Mouse (Mus musculus): Measurements from ENCODE around the gene Lrp3. TPM values are rescaled to one million over a fixed set of nuclear protein-coding genes. Genes with fewer than 3 reads are reported as not detected.
A peak's percentile ranks its signal among the peaks of the same experiment; 100 is the strongest.
"Not testable (repeated sequence)": the region's sequence is repeated elsewhere in the genome, so short reads cannot be mapped to it uniquely, and the experiment has no call there.

The Lrp3 gene
- 0.81 and 1.3 TPM in 2 replicates for polyA plus RNA-seq (2016; fragmentation: Nextera tagmentation; extraction: Ambion mirVana)

DNA sequence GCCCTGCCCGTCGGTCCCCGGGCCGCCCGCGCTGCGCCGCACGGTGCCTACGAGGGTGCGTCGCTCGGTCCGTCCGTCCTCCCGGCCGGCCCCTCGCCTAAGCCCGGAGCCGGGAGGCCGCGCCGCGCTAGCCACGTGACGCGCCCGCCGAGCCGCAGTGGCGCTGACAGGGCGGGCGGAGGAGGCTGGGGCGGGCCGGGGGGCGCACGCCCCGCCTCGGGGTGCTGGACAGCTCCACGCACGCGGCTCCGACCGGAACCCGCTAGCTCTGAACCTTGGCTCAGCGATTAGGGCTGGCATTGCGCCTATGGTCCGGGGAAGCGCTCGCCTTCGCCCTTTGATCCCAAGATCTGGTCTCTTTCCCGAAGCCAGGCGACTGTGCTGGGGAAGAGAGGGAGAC lies at the start of gene Lrp3:
TSS of gene Lrp3 (minus strand) at position 274 of the 400 bp plus-strand sequence.
- Histone ChIP-seq H3K9ac (peak within 1 kb of the TSS; percentile 46; the same call in 1 of the 2 replicates), H3K4me3 (peak within 1 kb of the TSS; percentile 54), H3K36me3 (no peaks in the 10 kb centered on the region), H3K4me2 (peak within 1 kb of the TSS; percentile 58), H3K4me1 (0 out of 2 replicates have a peak, but pooled peaks cover 4% of the 10 kb centered on the region), H3K27ac (no peak within 1 kb of the TSS), H3K9me3 (replicated peaks) (no peaks in the 10 kb centered on the region), H3K27me3 (replicated peaks) (peaks cover 75% of the 10 kb centered on the region)
- ATAC-seq, result peak; percentile 74
- 3% methylated on average over 48 of the region's 53 CpGs for WGBS (ENCODE audit: insufficient replicate concordance)

DNA sequence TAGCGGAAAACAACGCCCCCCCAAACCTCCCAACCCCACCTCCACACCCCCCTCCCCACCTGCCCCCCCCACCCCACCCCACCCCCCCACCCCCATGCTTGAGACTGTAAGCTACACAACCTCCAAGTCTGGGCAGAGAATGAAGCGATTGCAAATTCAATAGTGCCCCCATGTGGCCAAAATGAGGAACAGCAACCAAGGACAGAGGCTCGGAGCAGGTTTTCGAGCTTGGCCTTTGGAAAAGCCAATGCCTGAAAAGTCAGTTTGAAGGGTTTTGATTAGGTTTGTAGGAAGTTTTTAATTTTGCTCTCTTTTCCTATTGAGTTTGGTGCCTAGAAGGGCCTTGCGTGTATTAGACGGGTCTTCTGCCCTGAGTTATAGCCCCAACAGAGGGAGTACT lies 49.4 kb upstream of the Lrp3 start:
- Histone ChIP-seq H3K27me3 (replicated peaks) (peaks cover 11% of the 10 kb centered on the region; the same call in 1 of the 2 replicates), H3K36me3 (no peaks in the 10 kb centered on the region), H3K4me2 (no peak overlapping the region), H3K4me1 (peaks cover 5% of the 10 kb centered on the region), H3K4me3 (no peak overlapping the region), H3K9ac (no peak overlapping the region), H3K9me3 (replicated peaks) (no peaks in the 10 kb centered on the region), H3K27ac (no peak overlapping the region)
- no peak for ATAC-seq
- 9% methylated on average over 7 of the region's 7 CpGs for whole genome bisulfite sequencing (ENCODE audit: insufficient replicate concordance)

DNA sequence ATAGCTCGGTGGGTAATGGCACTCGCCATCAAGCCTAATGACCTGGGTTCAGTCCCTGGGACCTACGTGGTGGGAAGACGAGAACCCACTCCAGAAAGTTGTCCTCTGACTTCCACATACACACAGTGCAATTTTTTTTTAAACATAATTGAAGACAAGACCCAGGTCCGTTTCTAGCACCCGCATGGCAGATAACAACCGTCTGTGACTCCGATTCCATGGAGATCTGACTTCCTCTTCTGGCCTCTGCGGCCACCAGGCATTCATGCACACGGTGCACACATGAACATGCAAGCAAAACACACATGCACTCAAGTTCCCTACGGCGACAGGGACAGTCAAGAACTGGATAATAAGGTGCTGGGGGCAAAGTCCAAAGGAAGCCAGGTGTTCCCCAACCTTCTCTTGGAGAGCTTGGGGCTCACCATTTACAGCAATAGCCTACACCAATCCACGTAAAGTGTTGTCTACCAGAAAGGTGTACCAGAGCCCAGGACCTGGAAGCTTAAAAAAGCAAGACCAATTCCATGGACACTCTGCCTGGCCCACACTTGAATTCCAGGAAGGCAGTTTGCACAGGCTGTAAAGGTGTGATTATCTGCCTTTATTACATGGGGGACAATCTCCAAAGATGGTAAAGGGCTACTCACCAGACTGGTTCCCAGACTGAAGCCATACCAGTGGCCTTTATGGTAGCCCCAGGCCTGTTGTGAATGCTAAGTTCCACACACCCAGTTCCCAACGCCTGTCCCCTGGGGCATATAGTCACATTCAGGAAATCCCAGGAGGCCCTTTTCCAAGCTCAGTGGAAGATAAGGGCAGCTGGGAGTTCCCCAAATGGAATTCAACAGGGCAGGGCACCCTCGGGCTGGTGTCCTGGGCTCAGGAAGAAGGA lies 48.5 kb upstream of the Lrp3 start:
- Histone ChIP-seq H3K4me1 (no peaks in the 10 kb centered on the region), H3K9ac (no peak overlapping the region), H3K27me3 (replicated peaks) (peaks cover 11% of the 10 kb centered on the region; the same call in 1 of the 2 replicates), H3K27ac (no peak overlapping the region), H3K4me2 (no peak overlapping the region), H3K9me3 (replicated peaks) (no peaks in the 10 kb centered on the region), H3K36me3 (no peaks in the 10 kb centered on the region), H3K4me3 (no peak overlapping the region)
- 58% methylated on average over 15 of the region's 15 CpGs for WGBS (ENCODE audit: insufficient replicate concordance)
- ATAC-seq, result no peak

DNA sequence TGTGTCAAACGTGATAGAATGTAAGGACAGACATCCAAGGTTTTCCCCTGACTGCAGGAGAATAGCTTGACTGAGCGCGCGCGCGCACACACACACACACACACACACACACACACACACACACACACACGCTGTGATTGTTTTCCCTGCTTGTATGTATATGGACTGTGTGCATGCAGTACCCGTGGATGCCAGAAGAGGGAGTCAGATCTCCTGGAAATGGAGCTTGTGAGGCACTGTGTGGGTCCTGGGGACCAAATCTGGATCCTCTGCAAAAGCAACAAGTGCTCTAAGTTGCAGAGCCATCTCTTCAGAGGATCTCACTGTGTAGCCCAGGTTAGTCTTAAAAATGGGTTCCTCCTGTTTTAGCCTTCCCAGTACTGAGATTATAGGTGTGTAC lies 44.1 kb upstream of the Lrp3 start:
- Histone ChIP-seq H3K27ac (no peak overlapping the region), H3K4me3 (no peak overlapping the region), H3K4me2 (no peak overlapping the region), H3K4me1 (no peaks in the 10 kb centered on the region), H3K9me3 (replicated peaks) (no peaks in the 10 kb centered on the region), H3K36me3 (no peaks in the 10 kb centered on the region), H3K9ac (no peak overlapping the region), H3K27me3 (replicated peaks) (peaks cover 11% of the 10 kb centered on the region; the same call in 1 of the 2 replicates)
- no peak for ATAC-seq
- WGBS (ENCODE audit: insufficient replicate concordance), result 70% methylated on average over 8 of the region's 8 CpGs

DNA sequence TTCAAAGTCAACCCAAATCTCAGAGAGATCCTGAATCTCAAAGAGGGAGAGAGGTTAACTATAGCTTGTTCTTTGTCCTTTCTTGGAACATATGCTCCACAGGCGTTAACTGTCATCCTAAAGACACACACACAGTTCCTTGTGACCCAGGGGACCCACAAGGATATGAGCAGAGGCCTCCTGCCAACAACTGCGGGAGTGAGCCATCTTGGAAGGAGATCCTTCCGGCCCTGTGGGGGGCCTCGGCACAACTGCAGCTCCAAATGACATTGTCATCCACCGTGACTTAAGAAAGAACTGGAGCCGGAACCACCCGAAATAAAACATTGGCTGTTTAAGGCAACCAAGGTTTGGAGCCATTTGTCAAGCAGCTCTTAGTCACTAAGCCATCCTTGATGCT lies 43.0 kb upstream of the Lrp3 start:
- Histone ChIP-seq H3K27me3 (replicated peaks) (peaks cover 10% of the 10 kb centered on the region; the same call in 1 of the 2 replicates), H3K4me2 (no peak overlapping the region), H3K9ac (no peak overlapping the region), H3K27ac (no peak overlapping the region), H3K36me3 (no peaks in the 10 kb centered on the region), H3K4me1 (no peaks in the 10 kb centered on the region), H3K4me3 (no peak overlapping the region), H3K9me3 (replicated peaks) (no peaks in the 10 kb centered on the region)
- WGBS (ENCODE audit: insufficient replicate concordance), result 56% methylated on average over 7 of the region's 7 CpGs
- no peak for ATAC-seq

DNA sequence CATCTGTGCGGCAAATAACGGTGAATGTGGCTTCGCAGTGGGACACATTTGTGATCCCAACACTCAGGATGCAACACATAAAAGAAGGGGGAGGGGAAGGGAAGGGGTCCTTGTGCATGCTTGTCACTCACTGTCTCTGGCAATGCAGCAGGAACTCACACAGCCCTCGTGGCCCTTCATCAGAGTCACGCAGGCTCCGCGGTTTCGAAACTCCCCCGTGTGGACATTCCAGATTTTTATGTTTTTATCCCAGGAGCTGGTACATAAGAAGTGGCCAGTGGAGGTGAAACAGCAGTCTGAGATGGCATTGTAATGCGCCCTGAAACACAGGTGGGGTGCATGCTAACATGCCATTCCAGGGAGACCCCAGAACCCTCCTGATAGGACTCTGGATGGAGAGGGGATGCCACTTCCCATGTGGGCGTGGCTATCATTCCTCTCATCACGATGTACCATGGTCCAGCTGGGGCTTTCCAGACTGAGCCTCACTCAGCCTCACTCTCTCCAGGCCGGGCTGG lies 36.8 kb upstream of the Lrp3 start:
- no peak for ATAC-seq
- H3K27me3 ChIP-seq (replicated peaks), result no peaks in the 10 kb centered on the region
- H3K4me3 ChIP-seq, result no peak overlapping the region
- no peak overlapping the region for H3K27ac ChIP-seq
- no peak overlapping the region for H3K9ac ChIP-seq
- H3K4me1 ChIP-seq, result no peaks in the 10 kb centered on the region
- no peaks in the 10 kb centered on the region for H3K36me3 ChIP-seq
- H3K9me3 ChIP-seq (replicated peaks), result no peaks in the 10 kb centered on the region
- peak overlapping the region; percentile 23; the same call in 1 of the 2 replicates for H3K4me2 ChIP-seq
- 13% methylated on average over 13 of the region's 13 CpGs for WGBS (ENCODE audit: insufficient replicate concordance)

DNA sequence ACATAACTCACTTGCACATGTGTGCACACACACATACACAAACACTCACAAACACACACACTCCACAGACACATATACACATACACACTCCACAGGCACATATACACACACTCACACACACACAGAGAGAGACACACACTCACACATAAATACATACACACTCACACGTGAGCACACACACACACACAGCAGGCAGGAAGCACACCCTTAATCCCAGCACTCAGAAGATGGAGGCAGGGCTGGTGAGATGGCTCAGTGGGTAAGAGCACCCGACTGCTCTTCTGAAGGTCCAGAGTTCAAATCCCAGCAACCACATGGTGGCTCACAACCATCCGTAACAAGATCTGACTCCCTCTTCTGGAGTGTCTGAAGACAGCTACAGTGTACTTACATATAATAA lies 22.6 kb upstream of the Lrp3 start:
- peaks cover 18% of the 10 kb centered on the region for H3K4me1 ChIP-seq
- H3K9me3 ChIP-seq (replicated peaks); H3K4me2 ChIP-seq; ATAC-seq; H3K4me3 ChIP-seq; H3K36me3 ChIP-seq; H3K27me3 ChIP-seq (replicated peaks); H3K27ac ChIP-seq; H3K9ac ChIP-seq: not testable (repeated sequence)
- WGBS (ENCODE audit: insufficient replicate concordance), result 48% methylated on average over 2 of the region's 3 CpGs

DNA sequence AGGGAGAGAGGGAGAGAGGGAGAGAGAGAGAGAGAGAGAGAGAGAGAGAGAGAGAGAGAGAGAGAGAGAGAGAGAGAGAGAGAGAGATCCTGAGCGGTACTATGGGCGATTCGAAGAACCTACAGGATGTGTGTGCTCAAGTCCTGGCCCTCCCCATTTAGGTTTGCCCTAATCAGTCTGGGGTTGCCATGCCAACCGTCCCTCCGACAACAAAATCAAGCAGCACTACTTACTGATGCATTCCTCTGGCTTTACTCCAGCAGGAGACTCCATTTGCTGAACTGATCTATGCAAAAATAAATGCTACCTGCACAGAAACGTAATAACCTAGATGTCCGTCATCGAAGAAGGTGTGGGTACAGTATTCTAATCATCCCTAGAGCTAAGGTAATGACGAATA lies 20.0 kb upstream of the Lrp3 start:
- peaks cover 4% of the 10 kb centered on the region; the same call in 1 of the 2 replicates for H3K27me3 ChIP-seq (replicated peaks)
- H3K4me1 ChIP-seq, result peaks cover 18% of the 10 kb centered on the region
- 26% methylated on average over 9 of the region's 9 CpGs for WGBS (ENCODE audit: insufficient replicate concordance)
- H3K9ac ChIP-seq, result peak overlapping the region; percentile 74
- peak overlapping the region; percentile 82 for H3K4me2 ChIP-seq
- H3K4me3 ChIP-seq, result peak overlapping the region; percentile 74
- H3K27ac ChIP-seq, result peak overlapping the region; percentile 81
- H3K9me3 ChIP-seq (replicated peaks), result peaks cover 5% of the 10 kb centered on the region
- ATAC-seq, result peak; percentile 37; the same call in 1 of the 2 replicates
- no peaks in the 10 kb centered on the region for H3K36me3 ChIP-seq

DNA sequence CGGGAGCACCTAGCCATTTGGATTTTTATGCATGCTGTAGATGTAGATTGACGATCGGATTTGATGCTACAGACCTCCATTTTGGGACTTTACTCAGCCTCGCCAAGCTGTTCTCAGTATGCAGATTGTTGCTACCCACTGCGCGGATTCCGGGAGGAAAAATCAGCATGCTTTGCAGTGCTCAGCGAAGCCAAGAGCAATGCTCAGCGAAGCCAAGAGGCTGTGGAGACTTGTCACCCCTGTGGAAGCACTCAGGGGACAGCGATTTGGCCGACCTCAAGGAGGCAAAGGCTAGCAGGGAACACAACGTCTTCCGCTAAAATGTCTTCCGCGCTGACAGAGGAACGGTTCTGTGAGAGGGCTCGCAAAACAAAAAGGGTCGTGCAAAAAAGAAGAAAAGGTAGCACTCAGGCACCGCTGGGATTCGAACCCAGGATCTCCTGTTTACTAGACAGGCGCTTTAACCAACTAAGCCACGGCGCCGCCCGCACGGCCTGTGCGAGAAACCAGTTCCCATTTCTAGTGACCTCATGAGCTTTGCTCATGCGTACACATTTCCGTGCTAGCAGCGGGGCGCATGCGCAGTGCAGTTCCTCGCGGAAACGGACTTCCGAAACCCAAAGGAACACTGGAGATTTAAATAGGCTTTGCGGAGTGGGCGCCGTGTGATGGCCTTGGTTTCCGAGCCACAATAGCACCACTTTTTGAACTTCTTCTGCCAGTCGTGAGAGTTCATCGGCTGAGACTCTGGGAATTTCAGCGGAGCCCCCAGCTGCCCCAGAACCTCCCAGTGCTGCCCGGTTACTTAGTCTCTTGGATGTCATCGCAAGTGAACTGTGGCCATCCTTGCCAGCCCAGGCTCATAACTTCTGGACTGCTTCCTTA lies 19.3 kb upstream of the Lrp3 start:
- peak overlapping the region; percentile 82 for H3K4me2 ChIP-seq
- WGBS (ENCODE audit: insufficient replicate concordance), result 1% methylated on average over 45 of the region's 45 CpGs

DNA sequence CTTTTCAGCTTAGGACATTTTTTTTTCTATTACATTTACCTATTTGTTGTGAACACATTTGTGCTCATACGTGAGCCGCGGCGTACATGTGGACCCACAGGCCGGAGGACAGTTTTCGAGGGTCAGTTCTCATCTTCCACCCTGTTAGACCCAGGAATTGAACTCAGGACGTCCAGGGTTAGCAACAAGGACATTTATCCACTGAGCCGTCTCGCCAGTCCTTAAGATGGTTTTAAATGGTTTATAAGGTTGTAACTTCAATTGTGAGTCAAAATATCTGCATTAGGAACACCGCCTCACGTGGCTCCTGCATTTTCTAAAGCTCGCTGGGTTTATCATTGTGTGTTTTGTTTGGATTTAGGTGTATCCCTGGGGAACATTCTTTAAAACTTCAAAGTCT lies 18.6 kb upstream of the Lrp3 start:
- WGBS (ENCODE audit: insufficient replicate concordance), result 55% methylated on average over 12 of the region's 12 CpGs
- no peaks in the 10 kb centered on the region for H3K36me3 ChIP-seq
- H3K27me3 ChIP-seq (replicated peaks), result no peaks in the 10 kb centered on the region
- peaks cover 18% of the 10 kb centered on the region for H3K4me1 ChIP-seq
- H3K9me3 ChIP-seq (replicated peaks), result peaks cover 5% of the 10 kb centered on the region
- no peak for ATAC-seq
- peak overlapping the region; percentile 82 for H3K4me2 ChIP-seq
- H3K4me3 ChIP-seq, result peak overlapping the region; percentile 74
- H3K9ac ChIP-seq, result peak overlapping the region; percentile 74; the same call in 1 of the 2 replicates
- H3K27ac ChIP-seq, result no peak overlapping the region

More for the DNA sequence above, 19.3 kb upstream of the Lrp3 start:
- H3K4me3 ChIP-seq, result peak overlapping the region; percentile 74
- peaks cover 18% of the 10 kb centered on the region for H3K4me1 ChIP-seq
- H3K9me3 ChIP-seq (replicated peaks), result peaks cover 5% of the 10 kb centered on the region
- H3K27me3 ChIP-seq (replicated peaks), result no peaks in the 10 kb centered on the region
- H3K27ac ChIP-seq, result peak overlapping the region; percentile 81
- ATAC-seq, result peak; percentile 88
- no peaks in the 10 kb centered on the region for H3K36me3 ChIP-seq
- H3K9ac ChIP-seq, result peak overlapping the region; percentile 74

DNA sequence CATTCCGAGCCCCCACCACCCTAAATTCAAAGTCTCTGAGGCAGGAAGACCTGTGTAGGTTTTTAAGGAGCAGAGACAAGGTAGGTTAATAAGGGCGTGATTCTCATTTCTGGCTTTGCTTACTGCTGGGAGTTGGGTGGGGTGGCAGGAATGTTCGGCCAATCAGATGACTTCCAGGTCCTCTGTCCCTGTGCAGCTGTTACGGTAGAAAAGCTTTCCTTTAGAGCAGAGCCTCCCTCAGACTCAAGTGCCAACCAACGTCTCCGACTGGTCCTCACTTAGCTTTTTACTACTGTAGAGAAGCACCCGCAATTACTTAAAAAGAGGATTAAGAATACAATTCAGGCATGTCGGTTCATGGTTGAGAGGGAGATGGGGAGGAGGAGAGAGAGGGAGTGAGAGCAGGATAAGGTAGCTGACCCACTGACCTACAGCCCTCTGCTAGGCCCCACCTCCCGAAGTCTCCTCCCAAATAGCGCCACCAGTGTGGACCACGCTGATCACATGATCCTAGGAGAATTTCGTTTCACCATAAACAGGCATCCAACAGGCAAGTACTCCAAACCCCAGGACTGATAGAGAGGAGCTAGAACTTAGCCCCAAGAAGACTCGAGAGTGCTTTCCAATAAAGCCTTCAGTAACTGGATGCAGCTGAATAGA lies 17.6 kb upstream of the Lrp3 start:
- no peak for ATAC-seq
- Histone ChIP-seq H3K4me1 (peaks cover 18% of the 10 kb centered on the region), H3K4me3 (no peak overlapping the region), H3K9me3 (replicated peaks) (peaks cover 5% of the 10 kb centered on the region), H3K36me3 (no peaks in the 10 kb centered on the region), H3K27me3 (replicated peaks) (no peaks in the 10 kb centered on the region), H3K9ac (no peak overlapping the region), H3K4me2 (no peak overlapping the region; the same call in 1 of the 2 replicates), H3K27ac (no peak overlapping the region)
- 64% methylated on average over 13 of the region's 13 CpGs for WGBS (ENCODE audit: insufficient replicate concordance)
